Mouse (Mus musculus) spleen, adult 2 months (tissue): Measurements from ENCODE around the gene Tuft1.

Experiments used
- CTCF ChIP-seq: fragments of 200-500 bp; IDR thresholded peaks from 2 replicates; pipeline ENCODE4 v1.5.1; 2011; ENCODE audit warnings: mild to moderate bottlenecking, inconsistent platforms; ENCODE audit not compliant: insufficient read depth, insufficient read length, insufficient replicate concordance; ENCODE audit errors: extremely low read depth
- POLR2A ChIP-seq: fragments of 200-500 bp; IDR thresholded peaks from 2 replicates; pipeline ENCODE4 v1.6.1; 2011; ENCODE audit warnings: low read depth, low read length, inconsistent platforms

- TF ChIP-seq CTCF (no peak), POLR2A (no peak)
These were observed 34.7 kb upstream of the Tuft1 start, which contains the start of gene Selenbp2 for GRCm38 (mm10) chr3:94693329-94693825.
